Mouse (Mus musculus) megakaryocyte, embryonic 14.5 days (primary cell): Measurements from ENCODE around the gene Hs6st3. TPM values are rescaled to one million over a fixed set of nuclear protein-coding genes. Genes with fewer than 3 reads are reported as not detected.

ENCODE experiments used
- H3K27me3 ChIP-seq: replicated peaks from 2 replicates; pipeline ENCODE3; 2012; ENCODE audit warnings: inconsistent platforms
- H3K36me3 ChIP-seq: replicated peaks from 2 replicates; pipeline ENCODE3; 2012; ENCODE audit warnings: low read length, inconsistent platforms, mixed read lengths
- H3K4me1 ChIP-seq: 2 replicates; pipeline ENCODE4 v1.6.1; 2012; ENCODE audit warnings: inconsistent platforms
- H3K4me3 ChIP-seq: replicated peaks from 2 replicates; pipeline ENCODE3; 2012; ENCODE audit warnings: moderate library complexity, mild to moderate bottlenecking, inconsistent platforms
- H3K9me3 ChIP-seq: 2 replicates; pipeline ENCODE4 v1.6.1; 2012; ENCODE audit warnings: inconsistent platforms
- FLI1 ChIP-seq: IDR thresholded peaks from 2 replicates; pipeline ENCODE4 v1.6.1; 2012; ENCODE audit warnings: low read length, inconsistent platforms, mixed read lengths
- GATA1 ChIP-seq: IDR thresholded peaks from 3 replicates; pipeline ENCODE4 v1.6.1; 2012; ENCODE audit warnings: mixed read lengths, low read length, inconsistent platforms, borderline replicate concordance
- polyA plus RNA-seq: library from polyadenylated mRNA; stranded (reverse); fragments of >175 nt; gene quantifications from 2 replicates; pipeline ENCODE4 v1.2.3, GENCODE M21; 2012; ENCODE audit warnings: low replicate concordance; ENCODE audit not compliant: insufficient read depth

Hs6st3 gene
- polyA plus RNA-seq, 1 experiment = not detected

- H3K4me1 ChIP-seq = no peaks in the 10 kb centered on the region
- no peak overlapping the region for H3K4me3 ChIP-seq
- no peaks in the 10 kb centered on the region for H3K27me3 ChIP-seq
- no peak for TF ChIP-seq GATA1
- TF ChIP-seq FLI1 = no peak
- H3K36me3 ChIP-seq = no peaks in the 10 kb centered on the region
- peaks cover 26% of the 10 kb centered on the region for H3K9me3 ChIP-seq
These were observed 682.4 kb downstream of the Hs6st3 start for GRCm38 (mm10) chr14:119820562-119820961.

GRCm38 (mm10) chr14:119831165-119832011 is 693.2 kb downstream of the Hs6st3 start:
- Histone ChIP-seq H3K4me1 (no peaks in the 10 kb centered on the region), H3K27me3 (no peaks in the 10 kb centered on the region), H3K9me3 (peaks cover 55% of the 10 kb centered on the region), H3K36me3 (no peaks in the 10 kb centered on the region), H3K4me3 (peak overlapping the region; percentile 57)
- TF ChIP-seq GATA1 (no peak), FLI1 (no peak)

GRCm38 (mm10) chr14:119832012-119832325 is 693.8 kb downstream of the Hs6st3 start:
- H3K36me3 ChIP-seq = no peaks in the 10 kb centered on the region
- H3K27me3 ChIP-seq = no peaks in the 10 kb centered on the region
- H3K9me3 ChIP-seq = peaks cover 55% of the 10 kb centered on the region
- H3K4me3 ChIP-seq = no peak overlapping the region
- H3K4me1 ChIP-seq = no peaks in the 10 kb centered on the region
- TF ChIP-seq FLI1 = no peak
- no peak for TF ChIP-seq GATA1

GRCm38 (mm10) chr14:119832940-119833339 is 694.8 kb downstream of the Hs6st3 start:
- H3K4me3 ChIP-seq = peak overlapping the region; percentile 16
- H3K4me1 ChIP-seq = no peaks in the 10 kb centered on the region
- no peaks in the 10 kb centered on the region for H3K27me3 ChIP-seq
- no peak for TF ChIP-seq FLI1
- no peak for TF ChIP-seq GATA1
- H3K36me3 ChIP-seq = no peaks in the 10 kb centered on the region
- peaks cover 55% of the 10 kb centered on the region for H3K9me3 ChIP-seq

GRCm38 (mm10) chr14:119834008-119834700 is 696.0 kb downstream of the Hs6st3 start:
- Histone ChIP-seq H3K27me3 (no peaks in the 10 kb centered on the region), H3K4me1 (no peaks in the 10 kb centered on the region), H3K4me3 (no peak overlapping the region), H3K36me3 (no peaks in the 10 kb centered on the region), H3K9me3 (peaks cover 65% of the 10 kb centered on the region)
- TF ChIP-seq FLI1 = no peak
- no peak for TF ChIP-seq GATA1

GRCm38 (mm10) chr14:119836051-119836450 is 697.9 kb downstream of the Hs6st3 start:
- H3K27me3 ChIP-seq = no peaks in the 10 kb centered on the region
- TF ChIP-seq FLI1 = no peak
- TF ChIP-seq GATA1 = no peak
- H3K4me1 ChIP-seq = no peaks in the 10 kb centered on the region
- no peak overlapping the region for H3K4me3 ChIP-seq
- peaks cover 60% of the 10 kb centered on the region for H3K9me3 ChIP-seq
- no peaks in the 10 kb centered on the region for H3K36me3 ChIP-seq

- no peaks in the 10 kb centered on the region for H3K27me3 ChIP-seq
- H3K4me1 ChIP-seq = no peaks in the 10 kb centered on the region
- no peak for TF ChIP-seq FLI1
- no peak for TF ChIP-seq GATA1
- H3K9me3 ChIP-seq = peaks cover 33% of the 10 kb centered on the region
- H3K36me3 ChIP-seq = no peaks in the 10 kb centered on the region
- H3K4me3 ChIP-seq = no peak overlapping the region
These were observed 709.4 kb downstream of the Hs6st3 start for GRCm38 (mm10) chr14:119847540-119847939.

GRCm38 (mm10) chr14:119848759-119849298 is 710.7 kb downstream of the Hs6st3 start:
- Histone ChIP-seq H3K4me3 (no peak overlapping the region), H3K27me3 (no peaks in the 10 kb centered on the region), H3K9me3 (peaks cover 29% of the 10 kb centered on the region), H3K36me3 (no peaks in the 10 kb centered on the region), H3K4me1 (no peaks in the 10 kb centered on the region)
- no peak for TF ChIP-seq FLI1
- no peak for TF ChIP-seq GATA1

GRCm38 (mm10) chr14:119849338-119849737 is 711.2 kb downstream of the Hs6st3 start:
- Histone ChIP-seq H3K9me3 (peaks cover 29% of the 10 kb centered on the region), H3K4me3 (no peak overlapping the region), H3K36me3 (no peaks in the 10 kb centered on the region), H3K4me1 (no peaks in the 10 kb centered on the region), H3K27me3 (no peaks in the 10 kb centered on the region)
- no peak for TF ChIP-seq FLI1
- TF ChIP-seq GATA1 = no peak

- no peaks in the 10 kb centered on the region for H3K36me3 ChIP-seq
These were observed 714.0 kb downstream of the Hs6st3 start for GRCm38 (mm10) chr14:119852139-119852538.

More at GRCm38 (mm10) chr14:119852139-119852538, 714.0 kb downstream of the Hs6st3 start:
- Histone ChIP-seq H3K9me3 (peaks cover 20% of the 10 kb centered on the region), H3K4me1 (no peaks in the 10 kb centered on the region), H3K4me3 (no peak overlapping the region), H3K27me3 (no peaks in the 10 kb centered on the region)
- TF ChIP-seq GATA1 (no peak), FLI1 (no peak)
